Mouse (Mus musculus): ENCODE results near the gene Slc22a2. TPM values are rescaled to one million over a fixed set of nuclear protein-coding genes. Genes with fewer than 3 reads are reported as not detected.

Slc22a2 gene
- polyA plus RNA-seq, 1 experiment from 2014 or later = not detected

- no peaks in the 10 kb centered on the region for H3K4me1 ChIP-seq (replicated peaks; ENCODE audit: control insufficient read depth, insufficient read depth, low read length)
- no peaks in the 10 kb centered on the region for H3K27me3 ChIP-seq (ENCODE audit: control insufficient read depth, insufficient read depth, low read length)
- 80% methylated on average over 2 of the region's 2 CpGs for WGBS
- ATAC-seq (replicated peaks; ENCODE audit: low FRiP score) (no peak), DNase-seq (ENCODE audit: low spot score) (no peak)
- no peak overlapping the region for H3K4me3 ChIP-seq (ENCODE audit: low read depth, low read length)
- H3K9ac ChIP-seq (ENCODE audit: low read length) = no peak overlapping the region
- no peak overlapping the region for H3K4me2 ChIP-seq (ENCODE audit: low read depth, low read length, severe bottlenecking)
- H3K36me3 ChIP-seq (ENCODE audit: control insufficient read depth, insufficient read depth, low read length) = no peaks in the 10 kb centered on the region
- no peaks in the 10 kb centered on the region for H3K9me3 ChIP-seq (ENCODE audit: control insufficient read depth, low read length)
- no peak overlapping the region for H3K27ac ChIP-seq (ENCODE audit: low read depth, low read length)
These were observed 1.4 kb downstream of the Slc22a2 start for GRCm38 (mm10) chr17:12585366-12585765.

DNA sequence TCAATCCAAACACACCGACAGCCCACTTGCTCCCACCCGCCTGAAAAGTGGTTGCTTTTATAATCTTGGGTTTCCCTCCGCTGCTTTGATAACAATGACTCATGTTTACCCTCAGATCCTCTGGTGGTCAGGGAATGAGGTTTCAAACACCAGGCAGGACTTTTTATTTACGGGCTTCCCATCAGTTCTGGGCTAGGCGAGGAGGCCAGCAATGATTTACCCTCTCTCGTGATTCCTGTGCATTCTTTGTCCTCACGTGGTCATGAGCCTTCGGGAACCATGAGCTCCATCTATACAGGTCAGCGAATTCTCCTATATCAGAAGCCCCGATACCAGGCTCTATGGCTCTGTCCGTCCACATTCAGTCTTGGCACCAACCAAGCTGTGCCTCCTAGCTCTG, 3.0 kb downstream of the Slc22a2 start:
- no peak overlapping the region for H3K27ac ChIP-seq (ENCODE audit: low read depth, low read length)
- 84% methylated on average over 11 of the region's 11 CpGs for WGBS
- no peak for ATAC-seq (replicated peaks; ENCODE audit: low FRiP score)

DNA sequence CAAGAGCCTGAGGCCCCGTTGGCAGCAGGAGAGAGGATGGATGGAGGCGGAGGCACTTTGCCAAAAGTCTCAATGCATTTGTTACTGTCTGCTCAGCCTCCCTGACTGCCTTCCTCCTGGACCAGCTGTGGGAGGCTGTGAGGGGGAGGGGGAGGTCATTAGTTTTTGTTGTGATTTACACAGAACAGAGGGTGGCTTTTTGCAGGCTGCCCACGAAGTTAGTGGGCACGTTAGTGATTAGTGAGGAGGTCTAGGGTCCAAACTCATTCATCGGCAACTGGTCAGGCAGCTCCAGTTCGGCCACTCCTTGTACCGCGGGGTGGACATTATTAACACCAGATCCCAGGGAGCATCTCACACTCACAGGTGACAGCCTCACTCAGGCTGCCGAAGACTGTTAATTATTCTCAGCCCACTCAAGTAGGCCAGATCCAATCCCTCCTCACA, 4.9 kb downstream of the Slc22a2 start:
- WGBS = 71% methylated on average over 9 of the region's 9 CpGs

More for the DNA sequence above, 3.0 kb downstream of the Slc22a2 start:
- Histone ChIP-seq H3K27me3 (ENCODE audit: control insufficient read depth, insufficient read depth, low read length) (no peaks in the 10 kb centered on the region), H3K9ac (ENCODE audit: low read length) (no peak overlapping the region), H3K4me1 (replicated peaks; ENCODE audit: control insufficient read depth, insufficient read depth, low read length) (no peaks in the 10 kb centered on the region), H3K4me3 (ENCODE audit: low read depth, low read length) (no peak overlapping the region), H3K4me2 (ENCODE audit: low read depth, low read length, severe bottlenecking) (no peak overlapping the region), H3K36me3 (ENCODE audit: control insufficient read depth, insufficient read depth, low read length) (no peaks in the 10 kb centered on the region), H3K9me3 (ENCODE audit: control insufficient read depth, low read length) (no peaks in the 10 kb centered on the region)
- DNase-seq (ENCODE audit: low spot score) = no peak

DNA sequence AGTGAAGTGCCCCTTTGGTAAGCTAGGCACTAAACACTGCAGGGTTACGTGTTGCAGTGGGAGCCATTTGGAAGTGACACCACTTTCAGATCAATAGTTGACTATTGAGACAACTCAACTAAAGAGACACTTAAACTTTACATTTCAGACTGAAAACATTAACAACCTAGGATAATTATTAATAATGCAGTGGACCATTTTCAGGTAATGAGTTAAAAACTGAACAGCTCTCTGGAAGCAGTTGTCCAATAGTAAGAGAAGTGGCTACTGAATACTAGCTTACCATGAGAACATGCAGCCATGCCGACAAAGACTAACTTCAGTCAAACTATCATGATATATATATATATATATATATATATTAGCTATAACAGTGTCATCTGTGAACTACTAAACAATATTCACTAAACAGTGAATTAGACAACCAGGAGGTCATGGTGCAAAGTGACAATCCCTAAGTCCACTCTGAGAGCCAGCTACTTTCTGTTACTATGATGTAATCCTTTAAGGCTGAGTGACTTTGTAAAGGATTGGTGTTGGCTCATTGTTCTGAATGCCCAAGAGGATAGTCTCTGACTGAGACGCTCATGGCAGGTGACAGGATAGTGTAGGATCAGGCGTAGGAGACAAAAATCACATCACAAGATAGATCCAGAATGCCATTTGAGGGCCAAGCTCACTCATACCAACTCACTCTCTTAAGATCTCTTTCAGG, 7.1 kb downstream of the Slc22a2 start:
- Histone ChIP-seq H3K36me3 (ENCODE audit: control insufficient read depth, insufficient read depth, low read length) (no peaks in the 10 kb centered on the region), H3K4me1 (replicated peaks; ENCODE audit: control insufficient read depth, insufficient read depth, low read length) (no peaks in the 10 kb centered on the region), H3K9me3 (ENCODE audit: control insufficient read depth, low read length) (no peaks in the 10 kb centered on the region), H3K4me3 (ENCODE audit: low read depth, low read length) (no peak overlapping the region), H3K4me2 (ENCODE audit: low read depth, low read length, severe bottlenecking) (no peak overlapping the region), H3K27me3 (ENCODE audit: control insufficient read depth, insufficient read depth, low read length) (no peaks in the 10 kb centered on the region), H3K27ac (ENCODE audit: low read depth, low read length) (no peak overlapping the region), H3K9ac (ENCODE audit: low read length) (no peak overlapping the region)
- DNase-seq (ENCODE audit: low spot score) = no peak
- ATAC-seq (replicated peaks; ENCODE audit: low FRiP score) = no peak
- 77% methylated on average over 4 of the region's 4 CpGs for WGBS

More for the DNA sequence above, 4.9 kb downstream of the Slc22a2 start:
- H3K9ac ChIP-seq (ENCODE audit: low read length) = no peak overlapping the region
- H3K9me3 ChIP-seq (ENCODE audit: control insufficient read depth, low read length) = no peaks in the 10 kb centered on the region
- no peak for DNase-seq (ENCODE audit: low spot score)
- ATAC-seq (replicated peaks; ENCODE audit: low FRiP score) = no peak
- H3K36me3 ChIP-seq (ENCODE audit: control insufficient read depth, insufficient read depth, low read length) = no peaks in the 10 kb centered on the region
- no peak overlapping the region for H3K4me2 ChIP-seq (ENCODE audit: low read depth, low read length, severe bottlenecking)
- H3K27me3 ChIP-seq (ENCODE audit: control insufficient read depth, insufficient read depth, low read length) = no peaks in the 10 kb centered on the region
- H3K27ac ChIP-seq (ENCODE audit: low read depth, low read length) = no peak overlapping the region
- no peak overlapping the region for H3K4me3 ChIP-seq (ENCODE audit: low read depth, low read length)
- H3K4me1 ChIP-seq (replicated peaks; ENCODE audit: control insufficient read depth, insufficient read depth, low read length) = no peaks in the 10 kb centered on the region

DNA sequence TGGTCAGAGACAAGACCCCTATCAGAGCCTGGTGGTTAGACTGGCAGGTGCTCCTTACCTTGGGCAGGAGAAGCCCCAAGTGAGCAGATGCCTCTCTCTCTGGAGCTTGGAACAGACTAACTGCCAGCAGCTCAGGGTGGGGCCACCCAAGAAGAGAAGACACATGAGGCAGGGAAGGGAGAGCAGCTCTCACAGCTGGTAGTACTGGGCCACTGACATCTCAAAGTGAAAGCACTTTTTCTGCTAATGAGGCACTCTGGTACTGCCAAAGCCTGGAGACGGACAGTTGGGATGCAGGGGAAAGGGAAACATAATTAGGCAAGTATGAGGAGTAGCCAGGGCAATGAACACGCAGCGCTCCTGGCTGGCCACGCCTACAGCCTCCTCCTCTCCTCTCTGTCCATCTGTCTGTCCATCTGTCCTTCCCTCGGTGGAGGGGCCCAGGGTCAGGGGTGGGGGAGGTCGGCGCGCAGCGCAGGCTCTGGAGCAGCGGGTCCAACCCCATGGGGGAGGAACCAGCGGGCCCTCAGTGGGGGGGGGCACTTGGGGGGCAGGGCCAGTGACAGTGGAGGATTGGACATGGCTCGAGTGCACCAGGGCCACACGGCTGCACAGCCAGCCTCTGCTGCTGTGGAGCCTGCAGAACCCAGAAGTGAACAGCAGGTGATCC, 12.0 kb downstream of the Slc22a2 start:
- ATAC-seq (replicated peaks; ENCODE audit: low FRiP score) = no peak
- Histone ChIP-seq H3K9ac (ENCODE audit: low read length) (no peak overlapping the region), H3K27me3 (ENCODE audit: control insufficient read depth, insufficient read depth, low read length) (no peaks in the 10 kb centered on the region), H3K9me3 (ENCODE audit: control insufficient read depth, low read length) (no peaks in the 10 kb centered on the region), H3K4me1 (replicated peaks; ENCODE audit: control insufficient read depth, insufficient read depth, low read length) (no peaks in the 10 kb centered on the region), H3K4me2 (ENCODE audit: low read depth, low read length, severe bottlenecking) (no peak overlapping the region), H3K36me3 (ENCODE audit: control insufficient read depth, insufficient read depth, low read length) (no peaks in the 10 kb centered on the region), H3K27ac (ENCODE audit: low read depth, low read length) (no peak overlapping the region), H3K4me3 (ENCODE audit: low read depth, low read length) (no peak overlapping the region)
- no peak for DNase-seq (ENCODE audit: low spot score)
- WGBS = 84% methylated on average over 13 of the region's 13 CpGs

GRCm38 (mm10) chr17:12606634-12607033, 22.7 kb downstream of the Slc22a2 start:
- no peak overlapping the region for H3K9ac ChIP-seq (ENCODE audit: low read length)
- no peak overlapping the region for H3K4me2 ChIP-seq (ENCODE audit: low read depth, low read length, severe bottlenecking)
- H3K27ac ChIP-seq (ENCODE audit: low read depth, low read length) = no peak overlapping the region
- 76% methylated on average over 1 of the region's 1 CpGs for WGBS
- H3K4me3 ChIP-seq (ENCODE audit: low read depth, low read length) = no peak overlapping the region
- no peaks in the 10 kb centered on the region for H3K36me3 ChIP-seq (ENCODE audit: control insufficient read depth, insufficient read depth, low read length)
- no peaks in the 10 kb centered on the region for H3K27me3 ChIP-seq (ENCODE audit: control insufficient read depth, insufficient read depth, low read length)
- ATAC-seq (replicated peaks; ENCODE audit: low FRiP score) (no peak), DNase-seq (ENCODE audit: low spot score) (no peak)
- H3K4me1 ChIP-seq (replicated peaks; ENCODE audit: control insufficient read depth, insufficient read depth, low read length) = no peaks in the 10 kb centered on the region
- no peaks in the 10 kb centered on the region for H3K9me3 ChIP-seq (ENCODE audit: control insufficient read depth, low read length)

- Histone ChIP-seq H3K27me3 (ENCODE audit: control insufficient read depth, insufficient read depth, low read length) (no peaks in the 10 kb centered on the region), H3K36me3 (ENCODE audit: control insufficient read depth, insufficient read depth, low read length) (no peaks in the 10 kb centered on the region), H3K9me3 (ENCODE audit: control insufficient read depth, low read length) (no peaks in the 10 kb centered on the region), H3K4me2 (ENCODE audit: low read depth, low read length, severe bottlenecking) (no peak overlapping the region), H3K4me3 (ENCODE audit: low read depth, low read length) (no peak overlapping the region), H3K4me1 (replicated peaks; ENCODE audit: control insufficient read depth, insufficient read depth, low read length) (no peaks in the 10 kb centered on the region), H3K27ac (ENCODE audit: low read depth, low read length) (no peak overlapping the region), H3K9ac (ENCODE audit: low read length) (no peak overlapping the region)
- DNase-seq (ENCODE audit: low spot score) = no peak
- no peak for ATAC-seq (replicated peaks; ENCODE audit: low FRiP score)
These were observed 23.3 kb downstream of the Slc22a2 start for GRCm38 (mm10) chr17:12607202-12607601.

DNA sequence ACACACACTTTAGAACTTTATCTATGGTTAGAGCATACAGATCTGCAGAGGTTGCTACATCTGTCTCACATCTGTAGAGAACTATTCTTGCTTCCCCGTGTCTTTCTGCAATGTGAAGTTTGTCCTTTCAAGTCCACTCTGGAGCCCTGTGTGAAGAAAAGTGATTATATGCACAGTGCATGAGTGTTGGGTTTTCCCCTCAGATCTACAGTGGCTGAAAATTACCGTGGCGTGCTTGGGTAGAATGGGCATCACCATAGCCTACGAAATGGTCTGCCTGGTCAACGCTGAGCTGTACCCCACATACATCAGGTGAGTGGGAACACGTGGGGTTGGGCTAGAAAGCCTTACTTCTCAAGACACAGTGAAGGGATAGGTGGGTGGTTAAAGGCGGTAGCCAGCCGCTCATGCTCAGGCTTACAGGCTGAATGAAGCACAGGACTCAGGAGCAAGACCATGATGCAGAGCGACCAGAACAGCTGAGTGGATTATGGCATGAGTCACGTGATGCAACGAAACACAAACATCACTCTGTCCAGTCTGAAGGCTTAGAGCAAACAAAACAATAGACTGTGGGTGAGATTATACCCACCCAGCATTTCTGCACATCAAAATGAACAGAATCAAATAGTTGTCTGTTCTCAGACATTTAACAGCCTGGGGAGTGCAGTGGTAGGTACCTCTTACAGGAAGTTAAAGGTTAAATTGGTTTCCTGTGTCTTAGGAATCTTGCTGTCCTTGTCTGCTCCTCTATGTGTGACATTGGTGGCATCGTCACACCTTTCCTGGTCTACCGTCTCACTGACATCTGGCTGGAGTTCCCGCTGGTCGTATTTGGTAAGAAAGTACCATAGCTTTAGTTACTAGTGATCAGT, 30.8 kb downstream of the Slc22a2 start:
- ATAC-seq (replicated peaks; ENCODE audit: low FRiP score) (no peak), DNase-seq (ENCODE audit: low spot score) (no peak)
- no peaks in the 10 kb centered on the region for H3K9me3 ChIP-seq (ENCODE audit: control insufficient read depth, low read length)
- no peak overlapping the region for H3K4me2 ChIP-seq (ENCODE audit: low read depth, low read length, severe bottlenecking)
- no peak overlapping the region for H3K9ac ChIP-seq (ENCODE audit: low read length)
- no peaks in the 10 kb centered on the region for H3K4me1 ChIP-seq (replicated peaks; ENCODE audit: control insufficient read depth, insufficient read depth, low read length)
- no peak overlapping the region for H3K4me3 ChIP-seq (ENCODE audit: low read depth, low read length)
- 86% methylated on average over 15 of the region's 15 CpGs for WGBS
- no peaks in the 10 kb centered on the region for H3K27me3 ChIP-seq (ENCODE audit: control insufficient read depth, insufficient read depth, low read length)
- no peaks in the 10 kb centered on the region for H3K36me3 ChIP-seq (ENCODE audit: control insufficient read depth, insufficient read depth, low read length)
- no peak overlapping the region for H3K27ac ChIP-seq (ENCODE audit: low read depth, low read length)

Measured in forebrain, embryonic 11.5 days (tissue).